Mouse (Mus musculus) midbrain, embryonic 16.5 days (tissue): Measurements from ENCODE around the gene Mtch2. TPM values are rescaled to one million over a fixed set of nuclear protein-coding genes. Genes with fewer than 3 reads are reported as not detected.
A peak's percentile ranks its signal among the peaks of the same experiment; 100 is the strongest.

Source experiments
- ATAC-seq: fragments of 200-750 bp; cut with Nextera tagmentation; 2 replicates; pipeline ENCODE4 v1.8.0; 2017; ENCODE audit warnings: moderate TSS enrichment
- H3K27ac ChIP-seq: fragments of 300-500 bp; sonication (generic); 2 replicates; pipeline ENCODE4 v1.5.1; 2014; ENCODE audit warnings: mild to moderate bottlenecking, low read length, mixed read lengths
- H3K27me3 ChIP-seq: fragments of 300-500 bp; sonication (generic); 2 replicates; pipeline ENCODE4 v1.6.1; 2014; ENCODE audit warnings: low read depth, low read length, mixed read lengths; ENCODE audit not compliant: control insufficient read depth, insufficient read depth
- H3K36me3 ChIP-seq: fragments of 300-500 bp; sonication (generic); 2 replicates; pipeline ENCODE4 v1.6.1; 2014; ENCODE audit warnings: mild to moderate bottlenecking, low read length, moderate library complexity, mixed read lengths; ENCODE audit not compliant: control insufficient read depth, insufficient read depth
- H3K4me1 ChIP-seq: fragments of 300-500 bp; sonication (generic); 2 replicates; pipeline ENCODE4 v1.6.1; 2014; ENCODE audit warnings: mild to moderate bottlenecking, low read length, mixed read lengths; ENCODE audit not compliant: control insufficient read depth, insufficient read depth
- H3K4me2 ChIP-seq: fragments of 300-500 bp; sonication (generic); 2 replicates; pipeline ENCODE4 v1.6.1; 2014; ENCODE audit warnings: mild to moderate bottlenecking, low read length, mixed read lengths
- H3K4me3 ChIP-seq: fragments of 300-500 bp; sonication (generic); 2 replicates; pipeline ENCODE4 v1.5.1; 2014; ENCODE audit warnings: low read depth, mild to moderate bottlenecking, low read length, moderate library complexity, mixed read lengths
- H3K9ac ChIP-seq: fragments of 300-500 bp; sonication (generic); 2 replicates; pipeline ENCODE4 v1.6.1; 2014; ENCODE audit warnings: low read depth, low read length, mixed read lengths
- H3K9me3 ChIP-seq: fragments of 300-500 bp; sonication (generic); replicated peaks from 2 replicates; pipeline ENCODE4 v1.6.1; 2014; ENCODE audit warnings: mild to moderate bottlenecking, low read length, mixed read lengths; ENCODE audit not compliant: control insufficient read depth, poor library complexity, severe bottlenecking
- WGBS: fragments of 180-500 bp; shearing (Covaris S2); extraction: QIAGEN DNeasy Blood & Tissue Kit; methylation state at CpG from one replicate; pipeline ENCODE4 v1.1.7; 2014; 5-methylcytosine and 5-hydroxymethylcytosine counted together
- polyA plus RNA-seq: library from polyadenylated mRNA; unstranded; fragments of >200 nt; fragmentation: Nextera tagmentation; extraction: Ambion mirVana; gene quantifications from 2 replicates; pipeline ENCODE4 v1.2.1, GENCODE M21; 2015

Mtch2 gene
- 248 and 250 TPM in 2 replicates for polyA plus RNA-seq

DNA sequence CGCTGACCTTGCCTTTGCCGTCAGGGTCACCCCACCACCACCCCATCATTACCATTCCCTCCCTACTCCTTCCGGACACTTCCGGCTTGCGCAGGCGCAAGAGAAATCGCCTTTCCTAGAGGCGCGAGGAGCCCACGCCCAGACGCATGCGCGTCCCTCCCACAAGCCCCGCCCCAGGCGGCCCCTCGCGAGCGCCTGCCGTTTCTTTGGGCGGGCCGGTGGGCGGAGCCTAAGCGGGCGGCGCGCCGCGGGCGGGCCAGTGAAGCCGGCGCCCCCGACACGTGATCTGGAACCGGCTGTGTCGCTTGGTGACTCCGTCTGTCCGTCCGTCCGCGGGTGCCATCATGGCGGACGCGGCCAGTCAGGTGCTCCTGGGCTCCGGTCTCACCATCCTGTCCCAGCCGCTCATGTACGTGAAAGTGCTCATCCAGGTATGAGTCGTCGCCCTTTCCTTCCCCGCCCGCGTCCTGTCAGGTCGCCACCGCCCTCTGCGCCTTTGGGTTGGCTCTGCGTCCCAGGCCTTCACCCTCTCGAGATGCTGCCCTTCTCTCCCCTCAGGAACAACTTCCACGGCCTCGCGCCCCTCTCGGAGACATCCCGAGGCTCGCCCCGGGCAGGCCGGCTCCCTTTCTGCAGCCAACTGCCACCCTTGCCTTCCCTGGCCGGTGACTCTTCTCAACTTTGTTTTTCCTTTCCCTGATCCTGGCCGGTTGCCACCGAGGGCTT lies at the start of gene Mtch2:
TSS of gene Mtch2 (plus strand) at position 201 of the 726 bp plus-strand sequence.
- peak within 1 kb of the TSS; percentile 69 for H3K4me2 ChIP-seq
- peak within 1 kb of the TSS; percentile 94 for H3K27ac ChIP-seq
- no peaks in the 10 kb centered on the region for H3K9me3 ChIP-seq
- no peaks in the 10 kb centered on the region for H3K27me3 ChIP-seq
- H3K4me3 ChIP-seq = peak within 1 kb of the TSS; percentile 90
- peaks cover 20% of the 10 kb centered on the region for H3K4me1 ChIP-seq
- ATAC-seq = peak; percentile 96
- peak within 1 kb of the TSS; percentile 92 for H3K9ac ChIP-seq
- peaks cover 8% of the 10 kb centered on the region; the same call in 1 of the 2 replicates for H3K36me3 ChIP-seq
- under 1% methylated on average over 65 of the region's 67 CpGs for WGBS

GRCm38 (mm10) chr2:90808241-90809126 lies 38.5 kb upstream of the Mtch2 start:
- Histone ChIP-seq H3K27ac (no peak overlapping the region), H3K4me2 (no peak overlapping the region), H3K27me3 (no peaks in the 10 kb centered on the region), H3K4me1 (no peaks in the 10 kb centered on the region), H3K9me3 (no peaks in the 10 kb centered on the region), H3K9ac (no peak overlapping the region), H3K36me3 (no peaks in the 10 kb centered on the region), H3K4me3 (no peak overlapping the region)
- 86% methylated on average over 6 of the region's 6 CpGs for WGBS
- ATAC-seq = no peak

DNA sequence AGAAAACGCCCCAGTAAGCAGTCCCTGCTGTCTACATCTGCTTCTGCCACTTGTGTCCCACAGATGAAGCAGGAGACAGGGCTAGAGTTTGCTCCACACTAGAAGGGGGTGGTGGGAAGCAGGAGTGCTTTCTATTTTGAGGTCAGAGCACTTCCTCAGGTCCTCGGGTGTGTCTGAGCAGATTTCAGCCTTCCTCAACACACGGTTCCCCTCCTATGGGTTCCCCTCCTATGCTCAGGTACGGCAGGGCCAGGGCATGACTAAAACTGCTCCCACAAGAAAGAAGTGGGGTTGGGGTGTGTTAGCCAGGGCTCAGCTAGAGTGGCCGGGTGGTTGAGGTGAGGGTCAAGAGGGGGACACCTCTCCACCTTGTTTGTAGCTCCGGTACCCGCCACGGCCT lies 36.2 kb upstream of the Mtch2 start:
- ATAC-seq = no peak
- Histone ChIP-seq H3K36me3 (no peaks in the 10 kb centered on the region), H3K4me3 (no peak overlapping the region), H3K9ac (no peak overlapping the region), H3K27ac (no peak overlapping the region), H3K4me1 (no peaks in the 10 kb centered on the region), H3K9me3 (no peaks in the 10 kb centered on the region), H3K27me3 (no peaks in the 10 kb centered on the region), H3K4me2 (no peak overlapping the region)
- 87% methylated on average over 8 of the region's 8 CpGs for WGBS

DNA sequence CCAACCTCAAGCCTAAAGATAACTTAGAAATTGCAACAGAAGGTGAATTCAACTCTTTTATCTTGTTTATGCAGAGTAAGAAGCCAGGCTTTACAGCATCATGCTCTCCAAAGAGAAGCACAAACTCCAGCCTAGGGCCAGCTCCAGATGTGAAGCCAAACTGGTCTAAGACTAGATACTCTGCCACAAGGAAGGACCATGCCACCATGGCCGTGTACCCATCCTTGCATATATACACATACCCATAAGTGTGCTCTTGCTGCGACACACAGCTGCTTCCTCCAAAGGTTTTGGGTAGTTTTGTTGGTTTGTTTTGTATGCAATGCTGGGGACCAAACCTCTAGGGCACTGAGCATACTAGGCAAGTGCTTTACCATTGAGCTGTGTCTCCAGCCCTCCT lies 31.7 kb upstream of the Mtch2 start:
- no peak overlapping the region for H3K27ac ChIP-seq
- H3K4me2 ChIP-seq = no peak overlapping the region
- H3K4me3 ChIP-seq = no peak overlapping the region
- no peaks in the 10 kb centered on the region for H3K36me3 ChIP-seq
- no peaks in the 10 kb centered on the region for H3K27me3 ChIP-seq
- no peak overlapping the region for H3K9ac ChIP-seq
- 75% methylated on average over 2 of the region's 2 CpGs for WGBS
- ATAC-seq = no peak
- no peaks in the 10 kb centered on the region for H3K9me3 ChIP-seq
- no peaks in the 10 kb centered on the region for H3K4me1 ChIP-seq

DNA sequence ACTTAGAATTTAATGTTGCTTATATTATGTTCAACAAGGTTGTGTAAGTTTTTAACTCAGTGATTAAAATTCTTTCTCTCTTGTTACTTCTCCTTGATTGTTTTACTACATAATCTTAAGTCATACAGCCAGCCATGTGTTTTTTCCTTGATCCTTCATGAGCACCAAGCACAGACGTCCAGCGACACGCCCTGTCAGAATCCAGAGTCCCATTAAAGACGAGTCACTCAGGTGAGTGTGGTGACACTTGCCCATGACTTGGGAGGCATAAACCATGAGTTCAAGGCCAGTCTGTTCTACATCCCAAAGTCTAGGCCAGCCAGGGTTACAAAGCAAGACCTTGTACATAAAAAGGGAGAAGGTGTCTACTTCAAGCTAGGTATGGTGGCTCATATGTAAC lies 30.8 kb upstream of the Mtch2 start:
- no peak for ATAC-seq
- Histone ChIP-seq H3K36me3 (no peaks in the 10 kb centered on the region), H3K9ac (no peak overlapping the region), H3K9me3 (no peaks in the 10 kb centered on the region), H3K27me3 (no peaks in the 10 kb centered on the region), H3K4me3 (no peak overlapping the region), H3K27ac (no peak overlapping the region), H3K4me1 (no peaks in the 10 kb centered on the region), H3K4me2 (no peak overlapping the region)
- WGBS = 71% methylated on average over 4 of the region's 4 CpGs

- 93% methylated on average over 3 of the region's 3 CpGs for WGBS
- Histone ChIP-seq H3K4me1 (no peaks in the 10 kb centered on the region), H3K4me3 (no peak overlapping the region), H3K9me3 (no peaks in the 10 kb centered on the region), H3K27me3 (no peaks in the 10 kb centered on the region), H3K27ac (no peak overlapping the region), H3K9ac (no peak overlapping the region), H3K36me3 (no peaks in the 10 kb centered on the region), H3K4me2 (no peak overlapping the region)
- ATAC-seq = no peak
These were observed 28.2 kb upstream of the Mtch2 start for GRCm38 (mm10) chr2:90818710-90819109.

DNA sequence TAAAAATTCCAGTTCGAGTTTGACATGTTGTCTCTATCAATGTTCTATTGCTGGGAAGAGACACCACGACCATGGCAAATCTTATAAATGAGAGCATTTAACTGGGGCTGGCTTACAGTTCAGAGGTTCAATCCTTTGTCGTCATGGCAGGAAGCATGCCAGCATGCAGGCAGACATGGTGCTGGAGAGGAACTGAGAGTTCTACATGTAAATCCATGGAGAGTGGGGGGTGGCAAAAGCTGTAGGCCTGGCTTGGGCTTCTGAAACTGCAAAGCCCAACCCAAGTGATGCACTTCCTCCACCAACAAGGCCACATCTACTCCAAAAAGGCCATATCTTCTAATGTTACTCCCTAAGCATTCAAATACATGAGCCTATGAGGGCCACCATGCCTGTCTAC lies 26.1 kb upstream of the Mtch2 start:
- H3K27me3 ChIP-seq = no peaks in the 10 kb centered on the region
- no peak for ATAC-seq
- H3K9ac ChIP-seq = no peak overlapping the region
- H3K4me1 ChIP-seq = no peaks in the 10 kb centered on the region
- H3K4me2 ChIP-seq = no peak overlapping the region
- no peaks in the 10 kb centered on the region for H3K36me3 ChIP-seq
- H3K4me3 ChIP-seq = no peak overlapping the region
- H3K9me3 ChIP-seq = no peaks in the 10 kb centered on the region
- WGBS = 85% methylated on average over 3 of the region's 3 CpGs
- H3K27ac ChIP-seq = no peak overlapping the region

- no peak overlapping the region for H3K4me2 ChIP-seq
- ATAC-seq = no peak
- H3K4me1 ChIP-seq = no peaks in the 10 kb centered on the region
- H3K36me3 ChIP-seq = no peaks in the 10 kb centered on the region
- WGBS = 79% methylated on average over 2 of the region's 2 CpGs
- no peak overlapping the region for H3K4me3 ChIP-seq
- H3K27ac ChIP-seq = no peak overlapping the region
- H3K9ac ChIP-seq = no peak overlapping the region
- no peaks in the 10 kb centered on the region for H3K9me3 ChIP-seq
- H3K27me3 ChIP-seq = no peaks in the 10 kb centered on the region
These were observed 24.0 kb upstream of the Mtch2 start for GRCm38 (mm10) chr2:90822978-90823377.

DNA sequence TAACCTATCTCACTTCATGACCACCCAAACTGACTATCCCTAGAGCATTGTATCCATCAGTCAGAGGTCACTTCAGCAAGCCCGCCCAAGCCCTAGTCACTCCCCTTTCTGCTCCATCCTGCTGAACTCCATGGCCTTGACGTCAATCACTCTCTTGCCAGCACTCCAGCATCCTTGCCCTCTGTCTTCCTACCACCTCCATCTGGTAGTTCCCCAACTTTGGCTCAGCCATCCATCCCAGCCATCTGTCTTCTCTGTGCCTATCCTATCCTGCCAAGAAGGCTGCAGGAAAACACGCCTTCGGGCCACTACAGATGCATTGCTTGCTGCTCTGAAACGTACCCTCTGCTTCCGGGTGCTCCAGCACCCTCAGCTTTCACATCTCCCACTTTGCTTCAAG lies 23.2 kb upstream of the Mtch2 start:
- H3K9ac ChIP-seq = no peak overlapping the region
- no peak for ATAC-seq
- 84% methylated on average over 6 of the region's 6 CpGs for WGBS

More for the DNA sequence above, 23.2 kb upstream of the Mtch2 start:
- Histone ChIP-seq H3K4me3 (no peak overlapping the region), H3K4me1 (no peaks in the 10 kb centered on the region), H3K27ac (no peak overlapping the region), H3K9me3 (no peaks in the 10 kb centered on the region), H3K36me3 (no peaks in the 10 kb centered on the region), H3K27me3 (no peaks in the 10 kb centered on the region), H3K4me2 (no peak overlapping the region)
